Mouse (Mus musculus) megakaryocyte progenitor cell, adult 5-6 weeks (primary cell): ENCODE data around the gene Hist1h2ae. TPM values are rescaled to one million over a fixed set of nuclear protein-coding genes. Genes with fewer than 3 reads are reported as not detected.

ENCODE experiments used
- ATAC-seq: replicated peaks from 2 replicates; pipeline ENCODE4 v1.8.0; 2016; ENCODE audit warnings: mild to moderate bottlenecking, moderate TSS enrichment, inconsistent platforms; ENCODE audit not compliant: poor library complexity
- total RNA-seq, 2 experiments: library from RNA; stranded (forward) in 1 of 2; stranded (reverse) in 1 of 2; fragments of 157-497, 149-512 nt in 1 of 2; fragments of 200-1000 nt in 1 of 2; gene quantifications; 2 replicates each; pipeline versions ENCODE4 v1.2.3 to v1.2.4; 2015 to 2017

The Hist1h2ae gene
- total RNA-seq, 2 experiments from 2014 or later, result 5.3 to 287 TPM

- ATAC-seq, result no peak
These were observed 45.1 kb downstream of the Hist1h2ae start for GRCm38 (mm10) chr13:23525901-23526300.

GRCm38 (mm10) chr13:23524654-23525053 lies 46.4 kb downstream of the Hist1h2ae start:
- peak; percentile 69 for ATAC-seq

DNA sequence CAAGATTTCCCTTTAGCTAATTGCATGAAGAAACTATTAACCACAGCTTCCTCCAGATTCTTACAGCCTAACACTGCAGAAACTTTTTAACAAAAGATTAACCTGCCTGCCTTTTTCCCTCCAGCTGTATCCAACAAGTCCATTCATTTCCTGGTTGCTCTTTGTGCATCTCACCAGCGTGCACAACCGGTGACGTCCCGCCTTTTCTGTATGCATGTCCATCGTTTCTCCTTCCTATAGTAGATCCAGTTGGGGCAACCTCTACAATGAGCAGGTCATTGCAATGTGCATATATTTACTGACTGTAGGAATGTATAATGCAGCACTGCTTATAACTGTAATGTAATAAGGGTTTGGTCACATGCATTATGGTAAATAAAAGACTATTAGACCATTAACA lies 47.0 kb downstream of the Hist1h2ae start:
- no peak for ATAC-seq

DNA sequence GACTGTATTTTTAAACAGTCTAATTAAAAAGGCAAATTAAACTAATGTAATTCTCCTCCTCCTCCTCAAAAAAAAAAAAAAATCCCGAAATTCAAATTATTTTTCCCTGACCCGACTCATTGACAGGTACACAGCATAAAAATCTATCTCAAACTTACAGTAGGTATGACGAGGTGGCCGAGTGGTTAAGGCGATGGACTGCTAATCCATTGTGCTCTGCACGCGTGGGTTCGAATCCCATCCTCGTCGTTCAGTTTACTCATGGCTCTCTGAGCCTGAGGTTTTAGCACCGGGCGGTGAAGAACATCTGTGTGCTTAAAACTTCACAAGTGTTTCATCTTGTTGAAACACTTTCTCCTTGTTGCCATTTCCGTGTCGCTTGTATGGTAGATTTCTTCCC lies 49.3 kb downstream of the Hist1h2ae start:
- ATAC-seq, result peak; percentile 35

Other genes with a start within 250 kb of the Hist1h2ae start
Only the 30 nearest of the 35 such genes appear.
- 7.1 and 7.4 TPM in 2 replicates for gene Abt1, start 147.4 kb downstream of the Hist1h2ae start, total RNA-seq (2015)
- 9.5 and 11.0 TPM in 2 replicates for gene Abt1, start 147.4 kb downstream of the Hist1h2ae start, total RNA-seq (2017)
- not detected in 2 replicates for gene Btn1a1, start 105.3 kb downstream of the Hist1h2ae start, total RNA-seq (2015)
- gene Btn1a1, start 105.3 kb downstream of the Hist1h2ae start, total RNA-seq (2017), result not detected in 2 replicates
- gene Btn2a2, start 82.4 kb downstream of the Hist1h2ae start, total RNA-seq (2015), result not detected in 2 replicates
- gene Btn2a2, start 82.4 kb downstream of the Hist1h2ae start, total RNA-seq (2017), result 0.17 TPM in 1 of 2 replicates, not detected in the other
- 57.4 and 61.0 TPM in 2 replicates for gene Hist1h4h, start 40.2 kb downstream of the Hist1h2ae start, total RNA-seq (2015)
- 855 and 1,026 TPM in 2 replicates for gene Hist1h4h, start 40.2 kb downstream of the Hist1h2ae start, total RNA-seq (2017)
- gene Hist1h2af, start 37.3 kb downstream of the Hist1h2ae start, total RNA-seq (2015), result 36.0 and 48.7 TPM in 2 replicates
- gene Hist1h2af, start 37.3 kb downstream of the Hist1h2ae start, total RNA-seq (2017), result 1,885 and 2,197 TPM in 2 replicates
- 212 and 246 TPM in 2 replicates for gene Hist1h3g, start 35.8 kb downstream of the Hist1h2ae start, total RNA-seq (2015)
- 210 and 363 TPM in 2 replicates for gene Hist1h3g, start 35.8 kb downstream of the Hist1h2ae start, total RNA-seq (2017)
- 32.4 and 33.2 TPM in 2 replicates for gene Hist1h2bh, start 27.8 kb downstream of the Hist1h2ae start, total RNA-seq (2015)
- gene Hist1h2bh, start 27.8 kb downstream of the Hist1h2ae start, total RNA-seq (2017), result 120 and 144 TPM in 2 replicates
- 40.7 and 44.7 TPM in 2 replicates for gene Hist1h3f, start 27.2 kb downstream of the Hist1h2ae start, total RNA-seq (2015)
- gene Hist1h3f, start 27.2 kb downstream of the Hist1h2ae start, total RNA-seq (2017), result 86.8 and 176 TPM in 2 replicates
- gene Hist1h4f, start 19.6 kb downstream of the Hist1h2ae start, total RNA-seq (2015), result 61.3 and 71.9 TPM in 2 replicates
- 1,789 and 2,180 TPM in 2 replicates for gene Hist1h4f, start 19.6 kb downstream of the Hist1h2ae start, total RNA-seq (2017)
- 8.5 and 9.3 TPM in 2 replicates for gene Hist1h1d, start 18.0 kb downstream of the Hist1h2ae start, total RNA-seq (2015)
- gene Hist1h1d, start 18.0 kb downstream of the Hist1h2ae start, total RNA-seq (2017), result 112 TPM in 2 replicates
- gene Hist1h3e, start 8.9 kb downstream of the Hist1h2ae start, total RNA-seq (2015), result 98.5 and 110 TPM in 2 replicates
- 286 and 398 TPM in 2 replicates for gene Hist1h3e, start 8.9 kb downstream of the Hist1h2ae start, total RNA-seq (2017)
- gene Hist1h2bg, start 176 bp upstream of the Hist1h2ae start, total RNA-seq (2015), result 285 and 322 TPM in 2 replicates
- 1,174 and 1,244 TPM in 2 replicates for gene Hist1h2bg, start 176 bp upstream of the Hist1h2ae start, total RNA-seq (2017)
- 321 and 327 TPM in 2 replicates for gene Hist1h2bf, start 3.0 kb upstream of the Hist1h2ae start, total RNA-seq (2015)
- 466 and 575 TPM in 2 replicates for gene Hist1h2bf, start 3.0 kb upstream of the Hist1h2ae start, total RNA-seq (2017)
- 1.9 and 3.4 TPM in 2 replicates for gene Hist1h2ad, start 3.2 kb upstream of the Hist1h2ae start, total RNA-seq (2015)
- 229 and 1,060 TPM in 2 replicates for gene Hist1h2ad, start 3.2 kb upstream of the Hist1h2ae start, total RNA-seq (2017)
- gene Hist1h3d, start 4.5 kb upstream of the Hist1h2ae start, total RNA-seq (2015), result 105 and 131 TPM in 2 replicates
- 118 and 137 TPM in 2 replicates for gene Hist1h3d, start 4.5 kb upstream of the Hist1h2ae start, total RNA-seq (2017)
- 492 and 526 TPM in 2 replicates for gene Hist1h4d, start 10.4 kb upstream of the Hist1h2ae start, total RNA-seq (2015)
- 951 and 1,054 TPM in 2 replicates for gene Hist1h4d, start 10.4 kb upstream of the Hist1h2ae start, total RNA-seq (2017)
- 7.7 and 11.7 TPM in 2 replicates for gene Hist1h2be, start 49.9 kb upstream of the Hist1h2ae start, total RNA-seq (2015)
- 85.8 and 90.5 TPM in 2 replicates for gene Hist1h2be, start 49.9 kb upstream of the Hist1h2ae start, total RNA-seq (2017)
- gene Hist1h1e, start 51.3 kb upstream of the Hist1h2ae start, total RNA-seq (2015), result 297 TPM in 2 replicates
- gene Hist1h1e, start 51.3 kb upstream of the Hist1h2ae start, total RNA-seq (2017), result 260 and 272 TPM in 2 replicates
- 17.1 and 19.7 TPM in 2 replicates for gene Hist1h2ac, start 112.7 kb upstream of the Hist1h2ae start, total RNA-seq (2015)
- 101 and 110 TPM in 2 replicates for gene Hist1h2ac, start 112.7 kb upstream of the Hist1h2ae start, total RNA-seq (2017)
- gene Hist1h2bc, start 113.0 kb upstream of the Hist1h2ae start, total RNA-seq (2015), result 36.2 and 54.1 TPM in 2 replicates
- 196 and 235 TPM in 2 replicates for gene Hist1h2bc, start 113.0 kb upstream of the Hist1h2ae start, total RNA-seq (2017)
- not detected in 2 replicates for gene Hist1h1t, start 124.6 kb upstream of the Hist1h2ae start, total RNA-seq (2015)
- 0.29 TPM in 1 of 2 replicates, not detected in the other for gene Hist1h1t, start 124.6 kb upstream of the Hist1h2ae start, total RNA-seq (2017)
- 45.1 and 51.9 TPM in 2 replicates for gene Hist1h4c, start 127.2 kb upstream of the Hist1h2ae start, total RNA-seq (2015)
- gene Hist1h4c, start 127.2 kb upstream of the Hist1h2ae start, total RNA-seq (2017), result 238 and 311 TPM in 2 replicates
- gene Hfe, start 139.6 kb upstream of the Hist1h2ae start, total RNA-seq (2015), result 15.9 and 16.6 TPM in 2 replicates
- 6.0 and 8.7 TPM in 2 replicates for gene Hfe, start 139.6 kb upstream of the Hist1h2ae start, total RNA-seq (2017)
- gene Hist1h1c, start 167.6 kb upstream of the Hist1h2ae start, total RNA-seq (2015), result 103 and 110 TPM in 2 replicates
- 686 and 791 TPM in 2 replicates for gene Hist1h1c, start 167.6 kb upstream of the Hist1h2ae start, total RNA-seq (2017)
- gene Hist1h3c, start 174.4 kb upstream of the Hist1h2ae start, total RNA-seq (2015), result 88.8 and 93.1 TPM in 2 replicates
- gene Hist1h3c, start 174.4 kb upstream of the Hist1h2ae start, total RNA-seq (2017), result 555 and 756 TPM in 2 replicates
- gene Hist1h2bb, start 175.5 kb upstream of the Hist1h2ae start, total RNA-seq (2015), result 232 TPM in 2 replicates
- 3,020 and 3,268 TPM in 2 replicates for gene Hist1h2bb, start 175.5 kb upstream of the Hist1h2ae start, total RNA-seq (2017)
- 28.1 and 45.4 TPM in 2 replicates for gene Hist1h2ab, start 179.9 kb upstream of the Hist1h2ae start, total RNA-seq (2015)
- 2,397 and 3,405 TPM in 2 replicates for gene Hist1h2ab, start 179.9 kb upstream of the Hist1h2ae start, total RNA-seq (2017)
- gene Hist1h3b, start 181.0 kb upstream of the Hist1h2ae start, total RNA-seq (2015), result 332 and 371 TPM in 2 replicates
- gene Hist1h3b, start 181.0 kb upstream of the Hist1h2ae start, total RNA-seq (2017), result 579 and 647 TPM in 2 replicates
- 33.6 and 56.1 TPM in 2 replicates for gene Hist1h4b, start 185.8 kb upstream of the Hist1h2ae start, total RNA-seq (2015)
- 548 and 759 TPM in 2 replicates for gene Hist1h4b, start 185.8 kb upstream of the Hist1h2ae start, total RNA-seq (2017)
- gene Hist1h4a, start 190.0 kb upstream of the Hist1h2ae start, total RNA-seq (2015), result 39.5 and 40.4 TPM in 2 replicates
- 492 and 698 TPM in 2 replicates for gene Hist1h4a, start 190.0 kb upstream of the Hist1h2ae start, total RNA-seq (2017)